In the genomic region with DNA sequence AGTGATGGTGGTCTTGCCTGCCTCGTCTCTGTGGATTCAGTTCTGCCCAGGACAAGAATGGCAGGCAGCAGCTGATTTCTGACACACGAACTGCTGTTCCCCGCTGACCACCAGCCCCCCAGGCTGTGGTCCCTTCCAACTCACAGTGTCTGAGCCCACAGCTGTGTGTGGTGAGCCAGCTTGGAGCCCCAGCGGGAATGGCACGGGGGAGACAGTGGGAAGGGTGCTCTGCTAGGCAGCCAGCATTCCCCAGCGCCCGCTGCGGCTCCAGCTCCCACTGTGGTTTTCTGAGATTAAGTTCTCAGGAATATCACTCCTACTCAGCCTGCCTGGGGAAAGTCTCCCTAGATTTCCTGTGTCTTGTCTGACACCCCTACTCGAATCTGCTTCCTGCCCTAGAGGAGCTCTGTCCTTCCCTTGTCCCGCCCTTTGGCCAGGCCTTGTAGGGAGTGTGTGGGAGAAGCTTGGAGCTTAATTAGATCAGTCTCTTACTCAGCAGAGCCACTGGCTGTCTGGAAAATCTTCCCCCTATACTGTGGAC, we compare ENCODE assay signal across 8 mouse cellular contexts. TPM values are rescaled to one million over a fixed set of nuclear protein-coding genes. Genes with fewer than 3 reads are reported as not detected.
DNase-seq lines count a peak whose midpoint lies in the region; ATAC-seq and TF ChIP-seq lines count a peak whose summit lies in the region.

No protein-coding gene starts in this region.

- peak overlapping the region; percentile 44 for H3K27ac ChIP-seq in kidney, adult 2 months (ENCODE audit: insufficient read depth, low read depth, low read length)
- H3K27ac ChIP-seq in lung, embryonic 15.5 days = peak overlapping the region; percentile 53

- no peak overlapping the region for H3K4me3 ChIP-seq in kidney, adult 2 months (ENCODE audit: insufficient read depth, low read depth, low read length)
- no peak overlapping the region for H3K4me3 ChIP-seq in lung, embryonic 15.5 days

- 58% methylated on average over 10 of the region's 10 CpGs for WGBS in kidney, adult 2 months
- 46% methylated on average over 10 of the region's 10 CpGs for WGBS in lung, embryonic 15.5 days

- no peak for TF ChIP-seq CTCF in kidney, adult 2 months (conservative IDR thresholded peaks at IDR 0.05; ENCODE audit: insufficient read depth, insufficient read length, low read depth, low read length)

- intact Hi-C loops in gastrocnemius, postnatal 14 days (cut with DNase I; ENCODE audit: low total_unique reads) = no loop called here

- H3K9ac ChIP-seq in lung, embryonic 15.5 days = no peak overlapping the region

- no peaks in the 10 kb centered on the region for H3K9me3 ChIP-seq in lung, embryonic 15.5 days

- H3K27me3 ChIP-seq in kidney, adult 2 months (replicated peaks; ENCODE audit: control insufficient read depth, insufficient read depth, low read length) = no peaks in the 10 kb centered on the region
- H3K27me3 ChIP-seq in lung, embryonic 15.5 days = no peaks in the 10 kb centered on the region

- peak; percentile 57 for DNase-seq in adrenal gland, postnatal 10 days
- no peak for DNase-seq in adrenal gland, postnatal 4 days (ENCODE audit: low spot score in 2 of 2)
- DNase-seq in 3134 (ENCODE audit: extremely low read depth, insufficient read length, low spot score) = peak; percentile 78
- peak; percentile 63 for DNase-seq in gastrocnemius, postnatal 14 days
- DNase-seq in kidney, adult 2 months = peak; percentile 73
- no peak for DNase-seq in embryo, embryonic 9.5 days (ENCODE audit: extremely low spot score)
- DNase-seq in T-cell, adult 2 months (ENCODE audit: low spot score) = no peak

- no peak overlapping the region for H3K4me2 ChIP-seq in lung, embryonic 15.5 days

- no peak for ATAC-seq in lung, embryonic 15.5 days (ENCODE audit: borderline replicate concordance, extremely low read depth, low FRiP score, low TSS enrichment)

- peaks cover 11% of the 10 kb centered on the region for H3K4me1 ChIP-seq in kidney, adult 2 months (ENCODE audit: control insufficient read depth, insufficient read depth, low read length)
- peaks cover 47% of the 10 kb centered on the region for H3K4me1 ChIP-seq in lung, embryonic 15.5 days

- no peaks in the 10 kb centered on the region for H3K36me3 ChIP-seq in kidney, adult 2 months (ENCODE audit: control insufficient read depth, insufficient read depth, low read length)
- H3K36me3 ChIP-seq in lung, embryonic 15.5 days = peaks cover 38% of the 10 kb centered on the region

- no peak for TF ChIP-seq POLR2A in kidney, adult 2 months (IDR thresholded peaks at IDR 0.05; ENCODE audit: low read depth, low read length)

RNA-seq across cellular contexts. Expression of gene Spc24, which starts 7.8 kb away (rescaled TPM):
- total RNA-seq in adrenal gland, postnatal 10 days (2021) = 10 to 100 TPM; 12.6 to 14.3 TPM
- total RNA-seq in adrenal gland, postnatal 4 days (2021) = 10 to 100 TPM; 19.6 to 22.8 TPM
- 1 to 10 TPM; 3.2 to 3.6 TPM for total RNA-seq in gastrocnemius, postnatal 14 days (2021)
- polyA plus RNA-seq in kidney, adult 2 months (2012; rRNA removed) = 3.4 and 6.0 TPM in 2 replicates
- 154 TPM in 2 replicates for polyA plus RNA-seq in lung, embryonic 15.5 days (2015; fragmentation: Nextera tagmentation; extraction: Ambion mirVana)

RNA-seq across cellular contexts. Expression of gene Ldlr, which starts 29.0 kb away (rescaled TPM):
- total RNA-seq in adrenal gland, postnatal 10 days (2021) = 10 to 100 TPM; 21.6 to 41.6 TPM
- total RNA-seq in adrenal gland, postnatal 4 days (2021) = 10 to 100 TPM; 26.7 to 31.9 TPM
- total RNA-seq in gastrocnemius, postnatal 14 days (2021) = 1 to 10 TPM; 4.5 to 9.5 TPM
- polyA plus RNA-seq in kidney, adult 2 months (2012; rRNA removed) = 26.9 and 28.8 TPM in 2 replicates
- 38.9 and 39.5 TPM in 2 replicates for polyA plus RNA-seq in lung, embryonic 15.5 days (2015; fragmentation: Nextera tagmentation; extraction: Ambion mirVana)

RNA-seq across cellular contexts. Expression of gene Kank2, which starts 46.2 kb away (rescaled TPM):
- 10 to 100 TPM; 33.1 to 37.2 TPM for total RNA-seq in adrenal gland, postnatal 10 days (2021)
- total RNA-seq in adrenal gland, postnatal 4 days (2021) = 10 to 100 TPM; 52.5 to 57.4 TPM
- 10 to 100 TPM; 17.9 to 21.2 TPM for total RNA-seq in gastrocnemius, postnatal 14 days (2021)
- polyA plus RNA-seq in kidney, adult 2 months (2012; rRNA removed) = 21.8 and 23.6 TPM in 2 replicates
- polyA plus RNA-seq in lung, embryonic 15.5 days (2015; fragmentation: Nextera tagmentation; extraction: Ambion mirVana) = 27.7 and 30.0 TPM in 2 replicates

Comparison
In these comparisons a context has a peak if more than half of its experiments do, and no peak if none do; other contexts are left out.
1. DNase-seq: peak in adrenal gland, postnatal 10 days (single experiment), 3134 (single experiment), gastrocnemius, postnatal 14 days (single experiment) and kidney, adult 2 months (single experiment); none in adrenal gland, postnatal 4 days (0 of 2), embryo, embryonic 9.5 days (single experiment) and T-cell, adult 2 months (single experiment).